Mouse (Mus musculus): ENCODE results near the gene Wdr83. TPM values are rescaled to one million over a fixed set of nuclear protein-coding genes. Genes with fewer than 3 reads are reported as not detected.
A peak's percentile ranks its signal among the peaks of the same experiment; 100 is the strongest.
"Not testable (repeated sequence)": the region's sequence is repeated elsewhere in the genome, so short reads cannot be mapped to it uniquely, and the experiment has no call there.

Wdr83 gene
- polyA plus RNA-seq (2012; rRNA removed), result 51.9 and 56.3 TPM in 2 replicates

DNA sequence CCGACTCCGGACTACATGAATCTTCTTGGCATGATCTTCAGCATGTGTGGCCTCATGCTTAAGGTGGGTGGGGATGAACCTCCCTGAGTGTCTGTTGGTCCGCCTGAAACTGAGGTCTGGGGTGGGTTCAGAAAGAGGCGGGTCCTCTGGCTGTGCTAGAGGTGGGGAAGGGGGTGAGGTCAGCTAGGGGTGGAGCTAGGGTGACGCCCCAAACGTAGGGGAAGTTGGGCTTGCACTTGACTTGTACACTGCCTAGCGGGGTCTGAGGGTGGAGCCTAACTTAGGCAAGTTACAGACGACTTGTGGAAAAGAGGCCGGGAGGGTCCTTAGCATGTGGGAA, at the start of gene Wdr83:
TSS of gene Wdr83 (minus strand) at position 91 of the 340 bp plus-strand sequence.
- peak; percentile 77 for DNase-seq
- Histone ChIP-seq H3K36me3 (ENCODE audit: control insufficient read depth, insufficient read depth, low read length) (peaks cover 6% of the 10 kb centered on the region; the same call in 1 of the 2 replicates), H3K4me1 (replicated peaks; ENCODE audit: control insufficient read depth, insufficient read depth, low read length) (peaks cover 28% of the 10 kb centered on the region), H3K4me3 (ENCODE audit: control insufficient read depth, insufficient read depth, low read length) (peak within 1 kb of the TSS; percentile 98), H3K27me3 (ENCODE audit: control insufficient read depth, insufficient read depth, low read length) (no peaks in the 10 kb centered on the region), H3K27ac (ENCODE audit: control insufficient read depth, insufficient read depth, low read length) (peak within 1 kb of the TSS; percentile 68)
- 1% methylated on average over 9 of the region's 9 CpGs for WGBS
- TF ChIP-seq POLR2A (IDR thresholded peaks at IDR 0.05; ENCODE audit: control insufficient read depth, extremely low read depth, insufficient read depth, low read length, poor library complexity), result peak; percentile 46; the same call in 1 of the 2 replicates
- TF ChIP-seq CTCF (IDR thresholded peaks at IDR 0.05; ENCODE audit: borderline replicate concordance, control insufficient read depth, extremely low read depth, insufficient read depth, low read length, poor library complexity), result no peak

- no peaks in the 10 kb centered on the region; the same call in 1 of the 2 replicates for H3K4me1 ChIP-seq (replicated peaks; ENCODE audit: control insufficient read depth, insufficient read depth, low read length)
- H3K27ac ChIP-seq (ENCODE audit: control insufficient read depth, insufficient read depth, low read length), result no peak overlapping the region
- no peaks in the 10 kb centered on the region for H3K36me3 ChIP-seq (ENCODE audit: control insufficient read depth, insufficient read depth, low read length)
- no peak for DNase-seq
- TF ChIP-seq CTCF (IDR thresholded peaks at IDR 0.05; ENCODE audit: borderline replicate concordance, control insufficient read depth, extremely low read depth, insufficient read depth, low read length, poor library complexity) (no peak), POLR2A (IDR thresholded peaks at IDR 0.05; ENCODE audit: control insufficient read depth, extremely low read depth, insufficient read depth, low read length, poor library complexity) (no peak)
- 96% methylated on average over 8 of the region's 8 CpGs for WGBS
- no peaks in the 10 kb centered on the region for H3K27me3 ChIP-seq (ENCODE audit: control insufficient read depth, insufficient read depth, low read length)
- H3K4me3 ChIP-seq (ENCODE audit: control insufficient read depth, insufficient read depth, low read length), result no peak overlapping the region
Observed at GRCm38 (mm10) chr8:85123691-85124090, 42.6 kb upstream of the Wdr83 start.

DNA sequence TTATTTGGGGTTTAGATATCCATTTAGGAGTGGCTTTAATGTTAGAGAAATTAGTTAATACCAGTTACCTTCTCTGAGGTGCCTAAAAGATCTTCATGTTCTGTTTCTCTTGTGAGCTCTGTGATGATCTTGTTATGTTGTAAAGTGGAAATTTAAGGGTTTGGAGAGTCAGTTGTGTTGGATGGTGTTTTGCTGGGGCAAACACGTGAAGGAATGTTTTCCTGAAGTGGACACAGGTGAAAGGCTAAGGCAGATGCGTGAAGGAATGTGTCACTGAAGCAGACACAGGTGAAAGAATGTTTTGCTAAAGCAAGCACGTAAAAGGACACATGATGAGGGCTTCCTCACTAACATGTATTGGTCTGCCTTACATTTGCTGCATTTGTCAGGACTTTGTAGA, 41.9 kb upstream of the Wdr83 start, which contains the start of gene Zfp791:
TSS of gene Zfp791 (minus strand) at position 101 of the 400 bp plus-strand sequence.
- no peak for DNase-seq
- H3K36me3 ChIP-seq (ENCODE audit: control insufficient read depth, insufficient read depth, low read length), result no peaks in the 10 kb centered on the region
- no peaks in the 10 kb centered on the region; the same call in 1 of the 2 replicates for H3K4me1 ChIP-seq (replicated peaks; ENCODE audit: control insufficient read depth, insufficient read depth, low read length)
- WGBS, result 90% methylated on average over 3 of the region's 3 CpGs
- H3K4me3 ChIP-seq (ENCODE audit: control insufficient read depth, insufficient read depth, low read length), result no peak within 1 kb of the TSS
- H3K27ac ChIP-seq (ENCODE audit: control insufficient read depth, insufficient read depth, low read length), result no peak within 1 kb of the TSS
- TF ChIP-seq CTCF (IDR thresholded peaks at IDR 0.05; ENCODE audit: borderline replicate concordance, control insufficient read depth, extremely low read depth, insufficient read depth, low read length, poor library complexity) (no peak), POLR2A (IDR thresholded peaks at IDR 0.05; ENCODE audit: control insufficient read depth, extremely low read depth, insufficient read depth, low read length, poor library complexity) (no peak)
- no peaks in the 10 kb centered on the region for H3K27me3 ChIP-seq (ENCODE audit: control insufficient read depth, insufficient read depth, low read length)

- not testable (repeated sequence) for H3K4me1 ChIP-seq (replicated peaks; ENCODE audit: control insufficient read depth, insufficient read depth, low read length); H3K27me3 ChIP-seq (ENCODE audit: control insufficient read depth, insufficient read depth, low read length); H3K4me3 ChIP-seq (ENCODE audit: control insufficient read depth, insufficient read depth, low read length); DNase-seq; H3K36me3 ChIP-seq (ENCODE audit: control insufficient read depth, insufficient read depth, low read length); H3K27ac ChIP-seq (ENCODE audit: control insufficient read depth, insufficient read depth, low read length)
- WGBS, result 82% methylated on average over 5 of the region's 5 CpGs
Observed at GRCm38 (mm10) chr8:85120251-85120650, 39.1 kb upstream of the Wdr83 start.

GRCm38 (mm10) chr8:85119052-85119981, 38.2 kb upstream of the Wdr83 start:
- Histone ChIP-seq H3K27ac (ENCODE audit: control insufficient read depth, insufficient read depth, low read length) (no peak overlapping the region), H3K36me3 (ENCODE audit: control insufficient read depth, insufficient read depth, low read length) (no peaks in the 10 kb centered on the region), H3K4me1 (replicated peaks; ENCODE audit: control insufficient read depth, insufficient read depth, low read length) (no peaks in the 10 kb centered on the region; the same call in 1 of the 2 replicates), H3K27me3 (ENCODE audit: control insufficient read depth, insufficient read depth, low read length) (no peaks in the 10 kb centered on the region), H3K4me3 (ENCODE audit: control insufficient read depth, insufficient read depth, low read length) (peak overlapping the region; percentile 26)
- 19% methylated on average over 37 of the region's 37 CpGs for WGBS
- TF ChIP-seq POLR2A (IDR thresholded peaks at IDR 0.05; ENCODE audit: control insufficient read depth, extremely low read depth, insufficient read depth, low read length, poor library complexity), result no peak
- DNase-seq, result peak; percentile 24

GRCm38 (mm10) chr8:85116984-85117383, 35.9 kb upstream of the Wdr83 start:
- 93% methylated on average over 7 of the region's 7 CpGs for WGBS
- Histone ChIP-seq H3K4me1 (replicated peaks; ENCODE audit: control insufficient read depth, insufficient read depth, low read length) (no peaks in the 10 kb centered on the region; the same call in 1 of the 2 replicates), H3K4me3 (ENCODE audit: control insufficient read depth, insufficient read depth, low read length) (no peak overlapping the region), H3K36me3 (ENCODE audit: control insufficient read depth, insufficient read depth, low read length) (no peaks in the 10 kb centered on the region), H3K27ac (ENCODE audit: control insufficient read depth, insufficient read depth, low read length) (no peak overlapping the region), H3K27me3 (ENCODE audit: control insufficient read depth, insufficient read depth, low read length) (no peaks in the 10 kb centered on the region)
- TF ChIP-seq CTCF (IDR thresholded peaks at IDR 0.05; ENCODE audit: borderline replicate concordance, control insufficient read depth, extremely low read depth, insufficient read depth, low read length, poor library complexity) (no peak), POLR2A (IDR thresholded peaks at IDR 0.05; ENCODE audit: control insufficient read depth, extremely low read depth, insufficient read depth, low read length, poor library complexity) (no peak)
- no peak for DNase-seq

Measured in thymus, adult 2 months (tissue).